Mouse (Mus musculus): ENCODE measurements around the gene Jmjd6.
"Not testable (repeated sequence)": the region's sequence is repeated elsewhere in the genome, so short reads cannot be mapped to it uniquely, and the experiment has no call there.

DNA sequence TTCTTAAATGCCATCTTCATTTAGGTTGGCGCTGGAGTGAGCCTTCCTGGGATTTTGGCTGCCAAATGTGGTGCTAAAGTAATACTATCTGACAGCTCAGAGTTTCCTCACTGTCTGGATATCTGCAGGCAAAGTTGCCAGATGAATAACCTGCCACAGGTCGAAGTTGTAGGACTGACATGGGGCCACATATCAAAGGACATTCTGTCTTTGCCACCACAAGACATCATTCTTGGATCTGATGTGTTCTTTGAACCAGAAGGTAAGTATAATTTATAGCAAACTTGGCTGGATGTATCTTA lies 5.6 kb upstream of the Jmjd6 start:
- TF ChIP-seq POLR2A (IDR thresholded peaks at IDR 0.05; ENCODE audit: borderline replicate concordance, insufficient read depth, low read length); CTCF (IDR thresholded peaks at IDR 0.05; ENCODE audit: borderline replicate concordance, insufficient read depth, low read depth, low read length): not testable (repeated sequence)

All from cerebellum, adult 2 months (tissue).